18 mouse cellular contexts compared by ENCODE assay signal in genomic region chr16:9091790-9092189, GRCm38 (mm10).
DNase-seq lines count a peak whose midpoint lies in the region; ATAC-seq and TF ChIP-seq lines count a peak whose summit lies in the region.
"Had no signal": no experiment of that assay in that cellular context is flagged by ENCODE, and none has a peak within 500 bp of the region (broad histone marks: within the 10 kb centered on the region; RNA-seq: fewer than 3 reads in every experiment).

No protein-coding gene starts in this region.

- H3K9me3 ChIP-seq in E14TG2a.4 (ENCODE audit: low read length): peaks cover 30% of the 10 kb centered on the region
- no peaks in the 10 kb centered on the region for H3K9me3 ChIP-seq in embryonic facial prominence, embryonic 11.5 days (replicated peaks; ENCODE audit: control insufficient read depth, low read length)
- H3K9me3 ChIP-seq in limb, embryonic 10.5 days (replicated peaks): no peaks in the 10 kb centered on the region
- no peaks in the 10 kb centered on the region for H3K9me3 ChIP-seq in liver, embryonic 11.5 days (ENCODE audit: control insufficient read depth, low read length)
- H3K9me3 ChIP-seq: midbrain, embryonic 12.5 days had no signal

- ATAC-seq in embryonic facial prominence, embryonic 11.5 days (replicated peaks; ENCODE audit: insufficient number of reproducible peaks, low FRiP score, low TSS enrichment, low read depth): no peak
- ATAC-seq in liver, embryonic 11.5 days (replicated peaks; ENCODE audit: low FRiP score): no peak
- ATAC-seq: hindbrain, postnatal 0 days had no signal

- H3K4me2 ChIP-seq in embryonic facial prominence, embryonic 11.5 days (ENCODE audit: low read depth, low read length): no peak overlapping the region
- no peak overlapping the region for H3K4me2 ChIP-seq in liver, embryonic 11.5 days
- H3K4me2 ChIP-seq: lung, embryonic 14.5 days; midbrain, embryonic 12.5 days had no signal

- no peaks in the 10 kb centered on the region for H3K27me3 ChIP-seq in E14TG2a.4 (ENCODE audit: insufficient read depth, low read length)
- no peaks in the 10 kb centered on the region for H3K27me3 ChIP-seq in embryonic facial prominence, embryonic 11.5 days (ENCODE audit: control insufficient read depth, insufficient read depth, low read length)
- no peaks in the 10 kb centered on the region for H3K27me3 ChIP-seq in limb, embryonic 10.5 days (ENCODE audit: low read depth, poor library complexity, severe bottlenecking)
- H3K27me3 ChIP-seq in liver, embryonic 11.5 days (replicated peaks; ENCODE audit: control insufficient read depth, insufficient read depth, low read length): no peaks in the 10 kb centered on the region

- no peak overlapping the region for H3K9ac ChIP-seq in embryonic facial prominence, embryonic 11.5 days (replicated peaks; ENCODE audit: low read length)
- no peak overlapping the region for H3K9ac ChIP-seq in liver, embryonic 11.5 days (ENCODE audit: low read depth, low read length)
- H3K9ac ChIP-seq: lung, embryonic 14.5 days; midbrain, embryonic 12.5 days had no signal

- H3K4me3 ChIP-seq in gastrocnemius, adult 2 months: no peak overlapping the region
- peak overlapping the region; percentile 29; the same call in 1 of the 2 replicates for H3K4me3 ChIP-seq in E14TG2a.4 (replicated peaks; ENCODE audit: low read length)
- no peak overlapping the region for H3K4me3 ChIP-seq in embryonic facial prominence, embryonic 11.5 days (ENCODE audit: low read depth, low read length)
- no peak overlapping the region for H3K4me3 ChIP-seq in limb, embryonic 10.5 days
- no peak overlapping the region for H3K4me3 ChIP-seq in liver, embryonic 11.5 days (ENCODE audit: low read depth, low read length)
- H3K4me3 ChIP-seq: left cerebral cortex, adult 2 months; midbrain, embryonic 12.5 days had no signal

- no peak for TF ChIP-seq CTCF in gastrocnemius, adult 2 months (IDR thresholded peaks at IDR 0.05)
- no peak for TF ChIP-seq CTCF in E14TG2a.4 (conservative IDR thresholded peaks at IDR 0.05; ENCODE audit: low read length)

- DNase-seq in gastrocnemius, adult 2 months: no peak
- DNase-seq in gastrocnemius, postnatal 25 days: no peak
- DNase-seq in embryonic facial prominence, embryonic 11.5 days (ENCODE audit: low spot score): no peak
- DNase-seq in limb, embryonic 10.5 days (ENCODE audit: low spot score): no peak
- no peak for DNase-seq in cerebellum, postnatal 14 days
- DNase-seq in liver, embryonic 11.5 days (ENCODE audit: low spot score): no peak
- DNase-seq: B cell, adult 2 months; cerebellum, postnatal 25 days; gastrocnemius, postnatal 36 days; kidney, adult 18-20 months; liver; right cerebral cortex, postnatal 14 days had no signal

- 62% methylated on average over 6 of the region's 6 CpGs for WGBS in embryonic facial prominence, embryonic 11.5 days
- 84% methylated on average over 6 of the region's 6 CpGs for WGBS in limb, embryonic 10.5 days
- 78% methylated on average over 6 of the region's 6 CpGs for WGBS in liver, embryonic 11.5 days

- H3K36me3 ChIP-seq in E14TG2a.4 (ENCODE audit: insufficient read depth, low read length): no peaks in the 10 kb centered on the region
- no peaks in the 10 kb centered on the region for H3K36me3 ChIP-seq in embryonic facial prominence, embryonic 11.5 days (replicated peaks; ENCODE audit: control insufficient read depth, insufficient read depth, low read depth, low read length)
- no peaks in the 10 kb centered on the region for H3K36me3 ChIP-seq in limb, embryonic 10.5 days
- H3K36me3 ChIP-seq in liver, embryonic 11.5 days (ENCODE audit: control insufficient read depth, insufficient read depth, low read length): no peaks in the 10 kb centered on the region
- H3K36me3 ChIP-seq: midbrain, embryonic 12.5 days had no signal

- H3K27ac ChIP-seq in gastrocnemius, adult 2 months: peak overlapping the region; percentile 43; the same call in 1 of the 2 replicates
- H3K27ac ChIP-seq in embryonic facial prominence, embryonic 11.5 days (replicated peaks; ENCODE audit: low read depth, low read length): 0 out of 2 replicates have a peak overlapping the region, but pooled peaks have one; percentile 61
- peak overlapping the region; percentile 31; the same call in 1 of the 2 replicates for H3K27ac ChIP-seq in limb, embryonic 10.5 days
- no peak overlapping the region for H3K27ac ChIP-seq in liver, embryonic 11.5 days (ENCODE audit: low read depth, low read length)
- H3K27ac ChIP-seq: hindbrain, postnatal 0 days; left cerebral cortex, adult 2 months; macrophage; midbrain, embryonic 12.5 days had no signal

- intact Hi-C loops in gastrocnemius, adult 2 months (cut with DNase I): no loop called here

- H3K4me1 ChIP-seq in E14TG2a.4 (replicated peaks; ENCODE audit: low read depth, low read length): peaks cover 41% of the 10 kb centered on the region
- H3K4me1 ChIP-seq in embryonic facial prominence, embryonic 11.5 days (ENCODE audit: control insufficient read depth, insufficient read depth, low read length): 0 out of 2 replicates have a peak, but pooled peaks cover 2% of the 10 kb centered on the region
- H3K4me1 ChIP-seq in limb, embryonic 10.5 days: peaks cover 12% of the 10 kb centered on the region
- H3K4me1 ChIP-seq in liver, embryonic 11.5 days (replicated peaks; ENCODE audit: control insufficient read depth, insufficient read depth, low read length): no peaks in the 10 kb centered on the region
